Mouse (Mus musculus) telencephalon, adult 2 months (tissue): ENCODE measurements around the gene Gm3033.
"Not testable (repeated sequence)": the region's sequence is repeated elsewhere in the genome, so short reads cannot be mapped to it uniquely, and the experiment has no call there.

Experiments
- DNase-seq: peaks from one replicate; pipeline ENCODE4 v3.0.0-alpha.2; 2011; ENCODE audit warnings: low read depth, low spot score

The Gm3033 gene

GRCm38 (mm10) chr14:3845945-3846344 is at the start of gene Gm3033:
Gene Gm3033, plus strand, starts transcription at chr14:3846245.
- DNase-seq = not testable (repeated sequence)

GRCm38 (mm10) chr14:3809774-3810173 is 36.3 kb upstream of the Gm3033 start, which contains the start of gene Gm3002:
Gene Gm3002, plus strand, starts transcription at chr14:3810074.
- DNase-seq = not testable (repeated sequence)

- not testable (repeated sequence) for DNase-seq
Measured at GRCm38 (mm10) chr14:3883872-3884271, 37.8 kb downstream of the Gm3033 start, which contains the start of gene Gm2916. Gene Gm2916, plus strand, starts transcription at chr14:3884172.
